Mouse (Mus musculus) hindbrain, embryonic 15.5 days (tissue): ENCODE data around the gene Sptbn4. TPM values are rescaled to one million over a fixed set of nuclear protein-coding genes. Genes with fewer than 3 reads are reported as not detected.
A peak's percentile ranks its signal among the peaks of the same experiment; 100 is the strongest.

Experiments used
- ATAC-seq: fragments of 200-750 bp; cut with Nextera tagmentation; 2 replicates; pipeline ENCODE4 v1.8.0; 2017; ENCODE audit warnings: low read depth, moderate number of reproducible peaks, moderate TSS enrichment; ENCODE audit not compliant: low FRiP score
- H3K27ac ChIP-seq: fragments of 300-500 bp; sonication (generic); replicated peaks from 2 replicates; pipeline ENCODE4 v1.5.1; 2015; ENCODE audit warnings: mild to moderate bottlenecking, inconsistent platforms
- H3K27me3 ChIP-seq: fragments of 300-500 bp; sonication (generic); 2 replicates; pipeline ENCODE4 v1.6.1; 2015; ENCODE audit warnings: control low read depth, inconsistent platforms
- H3K36me3 ChIP-seq: fragments of 300-500 bp; sonication (generic); 2 replicates; pipeline ENCODE4 v1.6.1; 2015; ENCODE audit warnings: control low read depth, inconsistent platforms
- H3K4me1 ChIP-seq: fragments of 300-500 bp; sonication (generic); replicated peaks from 2 replicates; pipeline ENCODE4 v1.6.1; 2015; ENCODE audit warnings: control low read depth, inconsistent platforms
- H3K4me2 ChIP-seq: fragments of 300-500 bp; sonication (generic); 2 replicates; pipeline ENCODE4 v1.6.1; 2015; ENCODE audit warnings: moderate library complexity, mild to moderate bottlenecking, inconsistent platforms
- H3K4me3 ChIP-seq: fragments of 300-500 bp; sonication (generic); 2 replicates; pipeline ENCODE4 v1.5.1; 2015; ENCODE audit warnings: mild to moderate bottlenecking, inconsistent platforms
- H3K9ac ChIP-seq: fragments of 300-500 bp; sonication (generic); 2 replicates; pipeline ENCODE4 v1.6.1; 2015; ENCODE audit warnings: inconsistent platforms
- H3K9me3 ChIP-seq: fragments of 300-500 bp; sonication (generic); 2 replicates; pipeline ENCODE4 v1.6.1; 2016; ENCODE audit warnings: control low read depth, inconsistent platforms
- WGBS: fragments of 180-500 bp; shearing (Covaris S2); methylation state at CpG from one replicate; pipeline ENCODE4 v1.1.7; 2015; 5-methylcytosine and 5-hydroxymethylcytosine counted together
- polyA plus RNA-seq: library from polyadenylated mRNA; unstranded; fragments of >200 nt; fragmentation: Nextera tagmentation; extraction: Ambion mirVana; gene quantifications from 2 replicates; pipeline ENCODE4 v1.2.1, GENCODE M21; 2015

Sptbn4 gene
- polyA plus RNA-seq, 1 experiment from 2014 or later = 3.2 TPM

- H3K9ac ChIP-seq = no peak overlapping the region
- peaks cover 28% of the 10 kb centered on the region for H3K4me1 ChIP-seq
- H3K27ac ChIP-seq = peak overlapping the region; percentile 50; the same call in 1 of the 2 replicates
- H3K36me3 ChIP-seq = peaks cover 9% of the 10 kb centered on the region; the same call in 1 of the 2 replicates
- H3K4me2 ChIP-seq = peak overlapping the region; percentile 73
- 4% methylated on average over 16 of the region's 16 CpGs for WGBS
- no peaks in the 10 kb centered on the region for H3K9me3 ChIP-seq
- peaks cover 27% of the 10 kb centered on the region for H3K27me3 ChIP-seq
- peak overlapping the region; percentile 83 for H3K4me3 ChIP-seq
- ATAC-seq = peak; percentile 42
Observed at GRCm38 (mm10) chr7:27356248-27356647, 91.2 kb downstream of the Sptbn4 start.

GRCm38 (mm10) chr7:27355745-27356240, 91.7 kb downstream of the Sptbn4 start, which contains the start of gene Shkbp1:
Gene Shkbp1 (minus strand): TSS chr7:27356019.
- H3K4me3 ChIP-seq = peak within 1 kb of the TSS; percentile 83
- H3K27ac ChIP-seq = peak within 1 kb of the TSS; percentile 73
- peaks cover 11% of the 10 kb centered on the region; the same call in 1 of the 2 replicates for H3K36me3 ChIP-seq
- ATAC-seq = peak; percentile 93
- H3K4me2 ChIP-seq = peak within 1 kb of the TSS; percentile 73
- peaks cover 27% of the 10 kb centered on the region for H3K27me3 ChIP-seq
- H3K9me3 ChIP-seq = no peaks in the 10 kb centered on the region
- peaks cover 24% of the 10 kb centered on the region for H3K4me1 ChIP-seq
- peak within 1 kb of the TSS; percentile 75 for H3K9ac ChIP-seq
- under 1% methylated on average over 34 of the region's 34 CpGs for WGBS

- H3K4me2 ChIP-seq = peak overlapping the region; percentile 73
- H3K4me3 ChIP-seq = peak overlapping the region; percentile 83
- 4% methylated on average over 14 of the region's 14 CpGs for WGBS
- H3K36me3 ChIP-seq = peaks cover 15% of the 10 kb centered on the region; the same call in 1 of the 2 replicates
- no peak for ATAC-seq
- H3K27ac ChIP-seq = peak overlapping the region; percentile 73
- H3K9ac ChIP-seq = peak overlapping the region; percentile 75
- H3K9me3 ChIP-seq = no peaks in the 10 kb centered on the region
- peaks cover 27% of the 10 kb centered on the region for H3K27me3 ChIP-seq
- H3K4me1 ChIP-seq = peaks cover 22% of the 10 kb centered on the region
Observed at GRCm38 (mm10) chr7:27355261-27355660, 92.2 kb downstream of the Sptbn4 start.

- H3K27me3 ChIP-seq = peaks cover 27% of the 10 kb centered on the region
- H3K4me3 ChIP-seq = peak overlapping the region; percentile 83
- H3K9me3 ChIP-seq = no peaks in the 10 kb centered on the region
- 0 out of 2 replicates have a peak, but pooled peaks have one; percentile 1 for ATAC-seq
- peak overlapping the region; percentile 73 for H3K4me2 ChIP-seq
- H3K9ac ChIP-seq = peak overlapping the region; percentile 75; the same call in 1 of the 2 replicates
- no peak overlapping the region for H3K27ac ChIP-seq
- peaks cover 17% of the 10 kb centered on the region; the same call in 1 of the 2 replicates for H3K36me3 ChIP-seq
- WGBS = 40% methylated on average over 4 of the region's 4 CpGs
- peaks cover 22% of the 10 kb centered on the region for H3K4me1 ChIP-seq
Observed at GRCm38 (mm10) chr7:27354783-27355182, 92.7 kb downstream of the Sptbn4 start.

GRCm38 (mm10) chr7:27354144-27354543, 93.3 kb downstream of the Sptbn4 start:
- peak; percentile 28; the same call in 1 of the 2 replicates for ATAC-seq
- Histone ChIP-seq H3K4me1 (peaks cover 22% of the 10 kb centered on the region), H3K9me3 (no peaks in the 10 kb centered on the region), H3K27ac (no peak overlapping the region), H3K36me3 (peaks cover 17% of the 10 kb centered on the region; the same call in 1 of the 2 replicates), H3K4me2 (peak overlapping the region; percentile 73), H3K4me3 (peak overlapping the region; percentile 83), H3K9ac (no peak overlapping the region), H3K27me3 (peaks cover 24% of the 10 kb centered on the region)
- WGBS = 30% methylated on average over 6 of the region's 6 CpGs

- H3K27ac ChIP-seq = no peak overlapping the region
- H3K9me3 ChIP-seq = no peaks in the 10 kb centered on the region
- H3K36me3 ChIP-seq = peaks cover 47% of the 10 kb centered on the region
- no peak for ATAC-seq
- no peaks in the 10 kb centered on the region for H3K27me3 ChIP-seq
- no peak overlapping the region for H3K4me2 ChIP-seq
- no peak overlapping the region for H3K9ac ChIP-seq
- no peak overlapping the region for H3K4me3 ChIP-seq
- 26% methylated on average over 6 of the region's 6 CpGs for WGBS
- H3K4me1 ChIP-seq = no peaks in the 10 kb centered on the region
Observed at GRCm38 (mm10) chr7:27345444-27345843, 102.0 kb downstream of the Sptbn4 start.

GRCm38 (mm10) chr7:27342595-27342994, 104.9 kb downstream of the Sptbn4 start:
- ATAC-seq = no peak
- Histone ChIP-seq H3K4me3 (no peak overlapping the region), H3K4me2 (no peak overlapping the region), H3K9me3 (no peaks in the 10 kb centered on the region), H3K27me3 (peaks cover 10% of the 10 kb centered on the region), H3K4me1 (peaks cover 17% of the 10 kb centered on the region), H3K9ac (no peak overlapping the region), H3K27ac (no peak overlapping the region), H3K36me3 (peaks cover 33% of the 10 kb centered on the region)
- 30% methylated on average over 4 of the region's 4 CpGs for WGBS

- no peaks in the 10 kb centered on the region for H3K9me3 ChIP-seq
Observed at GRCm38 (mm10) chr7:27339519-27339918, 108.0 kb downstream of the Sptbn4 start.

GRCm38 (mm10) chr7:27339114-27339513, 108.4 kb downstream of the Sptbn4 start:
- peak; percentile 2; the same call in 1 of the 2 replicates for ATAC-seq
- peak overlapping the region; percentile 55 for H3K4me2 ChIP-seq
- H3K4me3 ChIP-seq = peak overlapping the region; percentile 31
- peaks cover 42% of the 10 kb centered on the region for H3K27me3 ChIP-seq
- H3K9ac ChIP-seq = peak overlapping the region; percentile 18; the same call in 1 of the 2 replicates
- H3K27ac ChIP-seq = peak overlapping the region; percentile 57
- no peaks in the 10 kb centered on the region for H3K9me3 ChIP-seq
- 56% methylated on average over 4 of the region's 4 CpGs for WGBS
- peaks cover 16% of the 10 kb centered on the region for H3K36me3 ChIP-seq
- peaks cover 41% of the 10 kb centered on the region for H3K4me1 ChIP-seq

More at GRCm38 (mm10) chr7:27339519-27339918, 108.0 kb downstream of the Sptbn4 start:
- ATAC-seq = peak; percentile 31
- Histone ChIP-seq H3K27ac (peak overlapping the region; percentile 57), H3K4me3 (peak overlapping the region; percentile 31), H3K4me1 (peaks cover 36% of the 10 kb centered on the region), H3K9ac (peak overlapping the region; percentile 18; the same call in 1 of the 2 replicates), H3K36me3 (peaks cover 19% of the 10 kb centered on the region), H3K4me2 (peak overlapping the region; percentile 55), H3K27me3 (peaks cover 38% of the 10 kb centered on the region)
- WGBS = 30% methylated on average over 7 of the region's 7 CpGs

GRCm38 (mm10) chr7:27337175-27337853, 110.2 kb downstream of the Sptbn4 start, which contains the start of gene Ltbp4:
Gene Ltbp4 (minus strand): TSS chr7:27337692.
- Histone ChIP-seq H3K4me1 (peaks cover 59% of the 10 kb centered on the region), H3K27ac (no peak within 1 kb of the TSS), H3K36me3 (peaks cover 14% of the 10 kb centered on the region), H3K4me3 (peak within 1 kb of the TSS; percentile 30), H3K4me2 (peak within 1 kb of the TSS; percentile 52), H3K9ac (peak within 1 kb of the TSS; percentile 25), H3K27me3 (peaks cover 60% of the 10 kb centered on the region), H3K9me3 (no peaks in the 10 kb centered on the region)
- 1% methylated on average over 36 of the region's 36 CpGs for WGBS
- no peak for ATAC-seq

GRCm38 (mm10) chr7:27335928-27336823, 111.3 kb downstream of the Sptbn4 start:
- WGBS = under 1% methylated on average over 47 of the region's 47 CpGs
- peak overlapping the region; percentile 52 for H3K4me2 ChIP-seq
- H3K4me3 ChIP-seq = peak overlapping the region; percentile 30
- H3K4me1 ChIP-seq = peaks cover 70% of the 10 kb centered on the region
- H3K9ac ChIP-seq = peak overlapping the region; percentile 25
- H3K36me3 ChIP-seq = 0 out of 2 replicates have a peak, but pooled peaks cover 2% of the 10 kb centered on the region
- H3K27ac ChIP-seq = no peak overlapping the region
- H3K27me3 ChIP-seq = peaks cover 71% of the 10 kb centered on the region
- H3K9me3 ChIP-seq = no peaks in the 10 kb centered on the region
- peak; percentile 85 for ATAC-seq
